Mouse (Mus musculus) right cerebral cortex, postnatal 10 days (tissue): ENCODE results near the gene Kcnh3.
A peak's percentile ranks its signal among the peaks of the same experiment; 100 is the strongest.
"Not testable (repeated sequence)": the region's sequence is repeated elsewhere in the genome, so short reads cannot be mapped to it uniquely, and the experiment has no call there.

Experiments
- DNase-seq, 2 experiments: peaks; one replicate each; pipeline ENCODE4 v3.0.0; 2021; ENCODE audit warnings: low spot score in 2 of 2

Gene Kcnh3

GRCm38 (mm10) chr15:99240129-99240528 is 15.5 kb downstream of the Kcnh3 start:
- no peak for DNase-seq

- no peak for DNase-seq
These were observed 16.6 kb downstream of the Kcnh3 start for GRCm38 (mm10) chr15:99241249-99241648.

- no peak for DNase-seq
These were observed 17.4 kb downstream of the Kcnh3 start for GRCm38 (mm10) chr15:99242045-99242444.

GRCm38 (mm10) chr15:99246736-99247135 is 22.1 kb downstream of the Kcnh3 start:
- not testable (repeated sequence) for DNase-seq

- peak; percentile 82 to 91 for DNase-seq
These were observed 24.3 kb downstream of the Kcnh3 start for GRCm38 (mm10) chr15:99248972-99249371.

- DNase-seq, result no peak
These were observed 25.3 kb downstream of the Kcnh3 start for GRCm38 (mm10) chr15:99249938-99250337.

GRCm38 (mm10) chr15:99251111-99251510 is 26.4 kb downstream of the Kcnh3 start:
- DNase-seq, result not testable (repeated sequence)

- DNase-seq, result peak; percentile 98 to 99
These were observed 27.1 kb downstream of the Kcnh3 start, which contains the start of gene Mcrs1 for GRCm38 (mm10) chr15:99251626-99252380. Mcrs1 (minus strand) TSS chr15:99251961.

- DNase-seq, result peak; percentile 75 to 80
These were observed 27.9 kb downstream of the Kcnh3 start for GRCm38 (mm10) chr15:99252381-99253174.

- DNase-seq, result not testable (repeated sequence)
These were observed 28.5 kb downstream of the Kcnh3 start for GRCm38 (mm10) chr15:99253175-99253479.

- DNase-seq, result no peak
These were observed 29.1 kb downstream of the Kcnh3 start for GRCm38 (mm10) chr15:99253772-99254171.

GRCm38 (mm10) chr15:99254477-99255005 is 29.9 kb downstream of the Kcnh3 start:
- DNase-seq, result no peak

- DNase-seq, result no peak
These were observed 30.6 kb downstream of the Kcnh3 start for GRCm38 (mm10) chr15:99255241-99255749.

GRCm38 (mm10) chr15:99259167-99259729 is 34.6 kb downstream of the Kcnh3 start:
- no peak for DNase-seq

GRCm38 (mm10) chr15:99259730-99260252 is 35.1 kb downstream of the Kcnh3 start:
- peak; percentile 72 to 79 for DNase-seq

GRCm38 (mm10) chr15:99262702-99263101 is 38.0 kb downstream of the Kcnh3 start:
- no peak for DNase-seq

GRCm38 (mm10) chr15:99264363-99264762 is 39.7 kb downstream of the Kcnh3 start:
- no peak for DNase-seq

GRCm38 (mm10) chr15:99265679-99266078 is 41.0 kb downstream of the Kcnh3 start:
- DNase-seq, result peak; percentile 78 to 81

GRCm38 (mm10) chr15:99276095-99276494 is 51.4 kb downstream of the Kcnh3 start:
- DNase-seq, result no peak

- peak in 1 of 2 experiments; percentile 45 for DNase-seq
These were observed 53.6 kb downstream of the Kcnh3 start for GRCm38 (mm10) chr15:99278271-99278670.

GRCm38 (mm10) chr15:99283456-99283855 is 58.8 kb downstream of the Kcnh3 start:
- DNase-seq, result no peak
